Mouse (Mus musculus) midbrain, postnatal 0 days (tissue): ENCODE results near the gene Myo7a. TPM values are rescaled to one million over a fixed set of nuclear protein-coding genes. Genes with fewer than 3 reads are reported as not detected.

Source experiments
- ATAC-seq: fragments of 200-750 bp; cut with Nextera tagmentation; 2 replicates; pipeline ENCODE4 v1.8.0; 2017; ENCODE audit warnings: moderate number of reproducible peaks, mild to moderate bottlenecking, moderate TSS enrichment, moderate library complexity; ENCODE audit not compliant: low FRiP score
- DNase-seq: peaks from one replicate; pipeline ENCODE4 v3.0.0-alpha.2; 2015; ENCODE audit warnings: low spot score
- H3K27ac ChIP-seq: fragments of 300-500 bp; sonication (generic); 2 replicates; pipeline ENCODE4 v1.5.1; 2014; ENCODE audit warnings: low read depth, mild to moderate bottlenecking, low read length, mixed read lengths
- H3K27me3 ChIP-seq: fragments of 300-500 bp; sonication (generic); 2 replicates; pipeline ENCODE4 v1.6.1; 2014; ENCODE audit warnings: low read length, control low read depth, mixed read lengths; ENCODE audit not compliant: insufficient read depth
- H3K36me3 ChIP-seq: fragments of 300-500 bp; sonication (generic); 2 replicates; pipeline ENCODE4 v1.6.1; 2014; ENCODE audit warnings: low read length, control low read depth, mixed read lengths; ENCODE audit not compliant: insufficient read depth
- H3K4me1 ChIP-seq: fragments of 300-500 bp; sonication (generic); 2 replicates; pipeline ENCODE4 v1.6.1; 2014; ENCODE audit warnings: mild to moderate bottlenecking, control low read depth, antibody characterized with exemption, low read length, mixed read lengths; ENCODE audit not compliant: insufficient read depth
- H3K4me2 ChIP-seq: fragments of 300-500 bp; sonication (generic); 2 replicates; pipeline ENCODE4 v1.6.1; 2014; ENCODE audit warnings: low read depth, mild to moderate bottlenecking, low read length, mixed read lengths; ENCODE audit not compliant: poor library complexity, severe bottlenecking
- H3K4me3 ChIP-seq: fragments of 300-500 bp; sonication (generic); 2 replicates; pipeline ENCODE4 v1.5.1; 2014; ENCODE audit warnings: low read depth, mild to moderate bottlenecking, low read length, moderate library complexity
- H3K9ac ChIP-seq: fragments of 300-500 bp; sonication (generic); replicated peaks from 2 replicates; pipeline ENCODE4 v1.6.1; 2014; ENCODE audit warnings: mild to moderate bottlenecking, low read length, moderate library complexity, mixed read lengths; ENCODE audit not compliant: poor library complexity, severe bottlenecking
- H3K9me3 ChIP-seq: fragments of 300-500 bp; sonication (generic); 2 replicates; pipeline ENCODE4 v1.6.1; 2016; ENCODE audit warnings: low read length, control low read depth
- CTCF ChIP-seq: IDR thresholded peaks from 2 replicates; pipeline ENCODE4 v1.5.1; 2016; ENCODE audit warnings: antibody characterized with exemption, mild to moderate bottlenecking
- WGBS: fragments of 180-500 bp; shearing (Covaris S2); extraction: QIAGEN DNeasy Blood & Tissue Kit; methylation state at CpG from one replicate; pipeline ENCODE4 v1.1.7; 2014; 5-methylcytosine and 5-hydroxymethylcytosine counted together
- polyA plus RNA-seq: library from polyadenylated mRNA; unstranded; fragments of >200 nt; fragmentation: Nextera tagmentation; extraction: Ambion mirVana; gene quantifications from 2 replicates; pipeline ENCODE4 v1.2.1, GENCODE M21; 2015
- total RNA-seq: library from RNA; depleted of rRNA; stranded (reverse); fragments of >200 nt; gene quantifications from 2 replicates; pipeline ENCODE4 v1.2.3, GENCODE M21; 2014

Gene Myo7a
- total and polyA plus RNA-seq, 2 experiments from 2014 or later = 14.6 to 74.3 TPM

DNA sequence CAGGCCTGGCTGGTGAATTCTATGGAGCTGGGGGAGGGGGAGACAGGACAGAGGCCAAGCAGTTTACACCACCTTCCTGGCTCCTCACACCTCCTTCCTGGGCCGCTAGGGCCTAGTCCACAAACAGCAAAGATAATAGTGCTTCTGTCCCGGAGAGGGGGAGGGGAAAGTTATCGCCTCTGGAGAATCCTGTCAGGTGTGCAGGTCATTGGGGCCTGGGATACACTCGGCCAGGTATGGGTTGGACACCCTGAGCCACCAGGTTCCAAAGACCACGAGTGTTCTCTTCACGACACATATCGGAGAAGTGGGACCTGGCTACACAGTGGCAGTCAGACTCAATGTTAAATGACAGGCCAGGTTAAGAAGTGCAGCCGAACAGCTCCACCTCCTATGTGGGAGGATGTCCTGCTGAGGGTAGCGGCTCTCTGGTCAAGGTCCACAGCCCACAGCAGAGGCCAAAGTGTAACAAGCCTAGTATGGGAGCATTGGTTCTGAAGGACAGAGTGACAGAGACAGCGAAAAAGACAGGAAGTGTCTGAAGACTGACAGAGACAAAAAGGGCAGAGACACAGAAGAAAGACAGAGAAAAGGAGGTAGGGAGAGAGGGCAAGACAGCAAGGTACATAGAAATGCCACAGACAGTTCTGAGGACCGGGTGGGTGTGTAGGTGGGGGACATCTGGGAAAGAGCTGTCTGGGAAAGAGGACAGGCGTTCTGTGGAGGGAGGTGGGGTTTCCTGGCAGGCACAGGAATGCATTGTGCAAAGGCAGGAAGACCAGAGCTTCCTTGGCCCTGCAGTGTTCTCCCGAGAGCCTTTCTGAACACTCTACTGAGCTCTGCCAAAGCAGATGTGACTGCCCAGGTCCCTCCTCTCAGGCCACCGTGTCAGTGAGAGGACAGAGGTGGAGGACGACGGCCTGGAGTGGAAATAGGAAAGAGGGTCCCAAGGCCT, 14.6 kb downstream of the Myo7a start:
- WGBS = 66% methylated on average over 16 of the region's 16 CpGs
- Histone ChIP-seq H3K4me1 (peaks cover 4% of the 10 kb centered on the region; the same call in 1 of the 2 replicates), H3K27me3 (no peaks in the 10 kb centered on the region), H3K9me3 (no peaks in the 10 kb centered on the region), H3K4me3 (no peak overlapping the region), H3K9ac (0 out of 2 replicates have a peak overlapping the region, but pooled peaks have one; percentile 13), H3K27ac (no peak overlapping the region), H3K36me3 (no peaks in the 10 kb centered on the region), H3K4me2 (no peak overlapping the region)
- DNase-seq = no peak
- no peak for TF ChIP-seq CTCF
- ATAC-seq = no peak

GRCm38 (mm10) chr7:98103942-98104292, 15.4 kb downstream of the Myo7a start:
- no peak for TF ChIP-seq CTCF
- H3K9ac ChIP-seq = no peak overlapping the region
- H3K4me2 ChIP-seq = no peak overlapping the region
- 76% methylated on average over 5 of the region's 5 CpGs for WGBS
- no peaks in the 10 kb centered on the region for H3K27me3 ChIP-seq
- no peak for DNase-seq
- H3K36me3 ChIP-seq = no peaks in the 10 kb centered on the region
- H3K4me3 ChIP-seq = no peak overlapping the region
- peak; percentile 8; the same call in 1 of the 2 replicates for ATAC-seq
- no peaks in the 10 kb centered on the region for H3K9me3 ChIP-seq
- no peak overlapping the region for H3K27ac ChIP-seq
- H3K4me1 ChIP-seq = peaks cover 4% of the 10 kb centered on the region; the same call in 1 of the 2 replicates

DNA sequence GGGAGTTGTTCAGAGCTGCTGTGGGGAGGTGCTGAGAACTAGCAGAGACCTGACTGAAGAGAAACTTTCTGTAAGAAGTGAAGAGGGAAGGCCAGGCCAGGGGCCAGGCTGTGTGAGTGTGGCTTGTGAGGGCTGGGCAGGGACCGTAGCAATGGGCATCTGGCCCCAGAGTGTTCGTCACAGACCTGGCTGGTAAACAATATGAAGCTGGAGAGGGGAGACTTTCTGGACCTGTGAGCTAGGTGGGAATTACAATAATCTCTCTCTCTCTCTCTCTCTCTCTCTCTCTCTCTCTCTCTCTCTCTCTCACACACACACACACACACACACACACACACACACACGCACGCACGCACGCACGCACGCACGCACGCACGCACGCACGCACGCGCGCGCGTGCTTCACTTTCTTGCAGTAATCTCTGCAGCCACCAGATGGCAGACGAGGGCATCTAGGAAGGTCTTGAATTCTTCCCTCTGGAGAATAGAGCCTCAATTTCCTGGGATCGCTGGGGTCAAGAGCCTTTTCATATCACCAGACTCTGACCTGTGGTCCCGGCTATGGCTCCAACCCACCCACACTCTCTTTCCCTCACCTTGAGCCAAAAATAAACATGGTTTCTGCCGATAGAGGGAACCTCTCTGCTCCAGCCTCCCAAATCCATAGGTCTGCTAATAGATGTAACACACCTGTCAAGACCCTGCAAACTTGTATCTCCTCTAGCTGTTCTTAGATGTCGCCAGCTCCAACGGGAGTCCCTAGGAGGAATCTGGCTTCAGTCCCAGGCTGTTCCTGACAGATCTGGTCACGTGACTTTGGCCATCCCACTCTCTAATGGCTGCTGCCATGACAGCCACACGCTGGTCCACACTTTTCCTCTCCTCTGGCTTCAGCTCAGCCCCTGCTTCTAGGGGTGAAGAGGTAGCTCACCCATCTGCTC, 16.1 kb downstream of the Myo7a start:
- Histone ChIP-seq H3K36me3 (no peaks in the 10 kb centered on the region), H3K27me3 (no peaks in the 10 kb centered on the region), H3K9me3 (no peaks in the 10 kb centered on the region), H3K4me1 (peaks cover 4% of the 10 kb centered on the region; the same call in 1 of the 2 replicates), H3K27ac (peak overlapping the region; percentile 58; the same call in 1 of the 2 replicates), H3K4me2 (peak overlapping the region; percentile 50), H3K4me3 (no peak overlapping the region; the same call in 1 of the 2 replicates), H3K9ac (no peak overlapping the region; the same call in 1 of the 2 replicates)
- ATAC-seq = peak; percentile 64
- peak; percentile 86 for DNase-seq
- TF ChIP-seq CTCF = peak; percentile 88
- 34% methylated on average over 10 of the region's 26 CpGs for WGBS

DNA sequence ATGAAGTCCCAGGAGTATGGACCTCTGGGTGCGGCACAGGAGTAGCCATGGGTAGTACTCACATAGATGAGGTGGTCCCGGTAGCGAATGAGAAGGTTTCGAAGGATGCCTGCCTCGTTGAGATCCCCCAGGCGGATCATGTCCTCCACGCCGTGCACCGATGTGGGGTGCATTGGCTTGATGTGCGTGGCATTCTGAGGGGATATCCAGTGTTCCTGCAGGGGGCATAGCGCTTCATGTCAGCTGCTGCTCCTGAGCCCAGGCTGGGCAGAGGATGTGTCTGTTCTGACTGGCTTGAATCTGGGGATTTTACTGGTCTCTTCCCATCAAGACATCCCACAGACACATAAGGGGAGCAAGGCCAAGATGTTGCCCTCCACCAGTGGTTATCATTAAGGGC, 16.8 kb downstream of the Myo7a start:
- WGBS = 97% methylated on average over 11 of the region's 11 CpGs
- peaks cover 4% of the 10 kb centered on the region; the same call in 1 of the 2 replicates for H3K4me1 ChIP-seq
- H3K27ac ChIP-seq = peak overlapping the region; percentile 58; the same call in 1 of the 2 replicates
- peaks cover 2% of the 10 kb centered on the region; the same call in 1 of the 2 replicates for H3K36me3 ChIP-seq
- H3K9ac ChIP-seq = no peak overlapping the region
- ATAC-seq (no peak), DNase-seq (no peak)
- H3K9me3 ChIP-seq = no peaks in the 10 kb centered on the region
- H3K27me3 ChIP-seq = no peaks in the 10 kb centered on the region
- TF ChIP-seq CTCF = peak; percentile 23; the same call in 1 of the 2 replicates
- no peak overlapping the region for H3K4me3 ChIP-seq
- H3K4me2 ChIP-seq = peak overlapping the region; percentile 50

DNA sequence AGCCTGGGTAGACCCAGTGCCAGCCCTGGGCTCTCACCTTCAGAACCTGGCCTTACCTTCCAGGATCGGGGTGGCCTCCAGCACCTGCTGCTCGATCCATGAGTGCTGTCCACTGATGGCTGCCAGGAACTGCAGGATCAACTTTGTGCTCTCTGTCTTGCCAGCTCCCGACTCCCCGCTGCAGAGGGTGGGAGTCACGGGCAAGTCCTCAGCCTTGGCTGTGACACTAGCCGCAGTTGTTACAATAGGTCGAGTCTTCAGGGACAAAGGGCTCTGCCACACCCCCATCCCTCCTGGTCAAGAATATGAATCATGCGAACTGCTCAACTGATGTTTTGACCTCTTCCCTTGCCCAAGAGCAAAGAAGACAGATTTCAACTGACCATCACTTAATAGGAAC, 21.8 kb downstream of the Myo7a start:
- peaks cover 10% of the 10 kb centered on the region; the same call in 1 of the 2 replicates for H3K36me3 ChIP-seq
- no peak overlapping the region for H3K9ac ChIP-seq
- ATAC-seq = no peak
- no peak overlapping the region for H3K4me2 ChIP-seq
- no peak for DNase-seq
- no peak overlapping the region for H3K4me3 ChIP-seq
- H3K9me3 ChIP-seq = no peaks in the 10 kb centered on the region
- peaks cover 4% of the 10 kb centered on the region; the same call in 1 of the 2 replicates for H3K4me1 ChIP-seq
- no peak overlapping the region for H3K27ac ChIP-seq
- 96% methylated on average over 8 of the region's 8 CpGs for WGBS
- TF ChIP-seq CTCF = no peak
- no peaks in the 10 kb centered on the region for H3K27me3 ChIP-seq
